Mouse (Mus musculus) urinary bladder, postnatal 10 days (tissue): ENCODE data around the gene Gphb5.
"Not testable (repeated sequence)": the region's sequence is repeated elsewhere in the genome, so short reads cannot be mapped to it uniquely, and the experiment has no call there.

Experiments
- DNase-seq: peaks from one replicate; pipeline ENCODE4 v3.0.0; 2022; ENCODE audit warnings: low spot score

Gphb5 gene

DNA sequence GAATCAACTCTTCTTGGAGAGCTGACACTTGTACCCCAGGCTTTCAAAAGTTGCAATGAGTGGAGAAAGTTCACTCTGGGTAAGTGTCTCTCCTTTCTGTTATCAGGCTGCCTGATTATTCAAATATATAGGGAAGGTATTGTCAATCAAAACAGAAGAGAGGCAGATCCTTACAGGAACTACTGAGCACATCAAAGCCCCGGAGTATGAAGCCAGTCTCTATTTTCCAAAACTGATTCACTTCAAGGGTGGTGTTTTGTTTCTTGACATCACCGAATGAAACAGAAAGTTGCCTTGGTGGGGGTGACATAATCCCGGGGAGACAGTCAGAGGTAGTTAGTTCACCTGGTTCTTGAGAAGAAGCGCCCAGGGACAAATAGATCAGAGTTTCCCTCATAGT, at the start of gene Gphb5:
Gphb5 (minus strand) TSS at position 101 of the 400 bp plus-strand sequence.
- no peak for DNase-seq

DNA sequence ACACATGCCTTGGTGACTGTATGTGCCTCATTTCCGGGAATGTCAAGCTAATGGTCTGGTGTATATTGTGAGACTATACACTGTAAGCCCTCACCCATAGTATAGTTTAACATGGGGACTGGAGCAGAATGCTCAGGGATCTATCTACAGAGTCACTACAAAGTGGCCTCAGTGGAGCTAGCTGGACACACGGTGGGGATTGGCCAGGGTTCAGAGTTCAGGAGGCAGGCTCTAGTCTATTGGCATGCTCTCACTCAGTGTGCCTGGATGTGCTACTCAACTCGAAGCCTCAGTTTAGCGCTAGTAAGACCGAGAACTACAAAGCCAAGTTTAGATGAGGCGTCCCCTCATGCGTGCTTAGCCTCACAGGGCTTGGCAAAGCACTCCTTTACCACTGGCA, 49.6 kb upstream of the Gphb5 start:
- no peak for DNase-seq

DNA sequence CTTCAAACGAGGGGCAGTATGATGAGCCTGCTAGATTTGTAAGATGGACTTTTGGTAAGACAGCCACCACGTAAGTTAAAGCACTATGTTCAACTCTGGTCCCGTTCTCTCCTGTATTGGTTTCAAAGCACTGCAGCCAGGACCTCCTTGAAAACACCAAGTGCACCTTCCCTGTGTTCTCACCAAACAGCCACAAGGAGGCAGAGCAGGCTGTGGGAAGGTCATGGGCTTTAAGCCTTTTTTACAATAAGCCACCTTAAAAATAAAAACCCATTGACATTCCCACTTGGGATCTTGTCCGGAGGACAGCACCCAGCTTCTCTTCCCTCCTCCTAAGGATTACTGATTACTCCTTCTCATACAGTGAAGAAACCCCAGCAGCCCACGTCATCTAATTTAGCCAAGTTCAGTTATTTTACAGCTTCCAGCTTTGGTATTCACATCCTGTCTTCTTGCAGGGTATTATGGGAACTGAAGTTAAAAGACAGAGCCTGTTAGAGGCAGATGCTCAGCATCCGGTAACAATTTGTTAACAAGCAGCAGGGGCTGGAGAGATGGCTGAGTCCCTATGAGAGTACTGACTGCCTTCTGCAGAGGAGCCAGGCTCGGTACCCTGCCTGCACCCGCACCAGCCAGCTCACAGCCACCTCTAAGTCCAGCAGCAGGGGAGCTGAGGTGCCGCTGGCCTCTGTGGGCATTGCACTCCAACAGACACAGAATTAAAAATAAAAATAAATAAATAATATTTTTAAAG, 47.6 kb upstream of the Gphb5 start:
- DNase-seq = no peak

GRCm38 (mm10) chr12:75460561-75460960, 44.0 kb upstream of the Gphb5 start:
- no peak for DNase-seq

- DNase-seq = no peak
Measured at GRCm38 (mm10) chr12:75459656-75460055, 43.1 kb upstream of the Gphb5 start.

GRCm38 (mm10) chr12:75453441-75453840, 36.9 kb upstream of the Gphb5 start:
- DNase-seq = no peak

DNA sequence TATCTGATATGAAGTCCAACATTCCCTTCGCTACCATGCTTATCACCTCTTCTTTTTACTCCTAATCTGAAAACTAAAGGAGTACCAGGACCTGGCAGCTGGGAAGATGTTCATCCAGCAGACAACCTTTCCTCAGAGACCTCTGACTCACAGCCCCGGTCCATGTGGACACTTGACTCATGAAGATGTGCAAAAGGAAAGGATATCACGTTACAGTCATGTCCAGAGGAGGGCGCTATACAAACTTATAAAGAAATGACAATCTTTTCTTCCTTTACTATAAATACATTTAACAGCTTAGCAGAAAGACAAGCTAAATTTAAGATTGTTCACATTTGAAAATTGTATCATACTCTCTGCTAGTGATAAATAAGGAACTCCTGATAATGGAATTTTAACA, 36.4 kb upstream of the Gphb5 start:
- DNase-seq = no peak

- no peak for DNase-seq
Measured at GRCm38 (mm10) chr12:75450592-75450991, 34.0 kb upstream of the Gphb5 start.

DNA sequence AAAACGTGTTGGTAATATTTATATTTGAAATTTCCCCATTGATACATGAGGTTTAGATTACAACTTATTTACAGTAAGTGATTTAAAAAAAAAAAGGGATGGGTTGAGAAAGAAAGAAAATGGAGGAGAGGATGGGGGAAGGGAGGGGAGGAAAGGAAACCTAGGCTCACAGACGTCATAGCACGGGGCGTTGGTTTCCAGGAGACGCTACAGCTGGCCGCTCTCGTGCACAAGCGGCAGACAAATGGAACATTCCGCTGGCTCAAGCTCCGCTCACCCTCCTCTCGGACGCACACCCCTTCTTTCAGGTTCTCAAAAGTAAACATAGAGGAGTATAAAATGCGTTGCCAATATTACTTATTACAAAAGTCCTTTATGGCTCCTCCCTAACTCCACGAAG, 33.4 kb upstream of the Gphb5 start:
- no peak for DNase-seq

DNA sequence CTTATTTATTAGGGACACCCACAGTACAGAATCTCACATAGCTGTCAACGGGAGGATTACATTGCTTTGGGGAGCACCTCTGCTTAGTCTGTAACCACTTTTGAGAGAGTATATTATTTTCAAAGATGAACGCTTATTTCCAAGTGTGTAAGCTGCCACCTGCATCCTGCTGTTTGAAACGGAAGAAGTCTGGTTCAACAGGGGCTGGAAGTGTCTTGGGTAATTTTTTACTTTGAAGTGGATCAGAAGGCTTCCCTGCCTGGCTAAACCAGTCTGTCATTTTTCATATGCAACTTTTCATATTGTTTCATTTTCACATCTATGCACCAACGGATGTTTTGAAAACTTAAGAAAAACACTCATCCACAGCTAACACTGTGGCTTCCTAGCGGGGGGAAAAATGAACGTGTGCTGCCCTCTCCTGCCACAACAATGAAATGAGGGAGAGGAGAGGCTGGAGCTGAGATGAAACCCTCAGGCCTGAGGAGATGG, 32.9 kb upstream of the Gphb5 start:
- no peak for DNase-seq

DNA sequence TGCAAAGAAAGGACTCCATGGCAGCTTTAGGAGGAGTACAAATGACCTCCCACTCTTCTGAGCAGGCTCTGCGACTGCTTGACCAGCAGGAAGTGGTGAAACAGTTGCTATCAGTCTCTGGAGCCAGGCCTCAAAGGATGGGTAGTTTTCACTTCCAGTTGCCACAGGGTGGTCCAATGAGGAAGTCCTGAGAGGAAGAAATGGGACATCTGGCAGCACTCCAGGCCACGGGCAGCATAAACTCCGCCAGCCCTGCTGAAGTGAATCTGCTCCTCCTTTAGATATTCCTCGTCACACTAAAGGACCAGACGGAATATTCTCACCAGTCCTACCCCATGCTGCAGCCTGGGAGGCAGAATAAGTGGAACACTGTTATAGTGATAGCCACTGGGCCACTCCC, 32.3 kb upstream of the Gphb5 start:
- DNase-seq = no peak

GRCm38 (mm10) chr12:75446245-75446644, 29.7 kb upstream of the Gphb5 start:
- DNase-seq = no peak

GRCm38 (mm10) chr12:75432400-75432799, 15.8 kb upstream of the Gphb5 start:
- DNase-seq = not testable (repeated sequence)

- no peak for DNase-seq
Measured at GRCm38 (mm10) chr12:75429685-75430396, 13.3 kb upstream of the Gphb5 start.

DNA sequence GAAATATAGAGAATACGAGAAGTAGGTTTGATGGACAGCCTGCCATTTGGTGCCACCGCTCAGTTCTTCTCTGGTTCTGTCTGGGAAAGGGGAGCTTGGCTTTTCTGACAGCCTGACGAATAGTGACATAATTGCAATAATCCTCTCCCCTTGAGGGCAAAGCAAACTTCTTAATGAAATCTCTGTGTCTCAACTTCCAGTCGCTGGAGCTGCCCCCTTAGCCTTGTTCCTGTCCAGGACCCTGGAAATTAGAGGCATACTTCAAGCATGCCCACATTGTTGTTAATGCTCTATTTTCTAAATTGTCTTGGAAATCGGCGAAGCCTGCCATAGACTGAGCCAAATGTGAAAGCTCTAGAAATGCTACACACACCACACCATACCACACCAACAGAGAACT, 12.1 kb upstream of the Gphb5 start:
- DNase-seq = no peak

- no peak for DNase-seq
Measured at GRCm38 (mm10) chr12:75425882-75426281, 9.3 kb upstream of the Gphb5 start.

DNA sequence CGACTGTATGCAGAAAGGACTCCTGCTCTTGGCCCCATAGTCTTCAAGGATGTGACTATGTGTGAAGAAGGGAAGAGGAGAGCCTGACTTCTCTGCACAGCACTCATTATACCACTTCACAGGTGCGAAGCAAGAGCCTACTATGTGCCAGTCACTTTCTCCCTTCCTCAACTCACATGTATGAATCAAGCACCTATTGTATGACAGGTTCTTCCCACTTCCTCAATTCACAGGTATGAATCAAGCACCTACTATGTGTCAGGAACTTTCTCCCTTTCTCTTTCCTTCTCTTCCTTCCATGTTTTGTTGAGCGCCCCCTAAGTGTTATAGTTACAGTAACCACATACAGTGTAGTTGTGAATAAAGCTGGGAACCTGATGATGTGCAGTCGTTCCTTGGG, 8.2 kb upstream of the Gphb5 start:
- no peak for DNase-seq

GRCm38 (mm10) chr12:75424359-75424758, 7.8 kb upstream of the Gphb5 start:
- DNase-seq = no peak

- no peak for DNase-seq
Measured at GRCm38 (mm10) chr12:75414991-75415390, 1.6 kb downstream of the Gphb5 start.

GRCm38 (mm10) chr12:75412964-75413363, 3.6 kb downstream of the Gphb5 start:
- DNase-seq = no peak

GRCm38 (mm10) chr12:75397077-75397476, 19.5 kb downstream of the Gphb5 start:
- DNase-seq = no peak

DNA sequence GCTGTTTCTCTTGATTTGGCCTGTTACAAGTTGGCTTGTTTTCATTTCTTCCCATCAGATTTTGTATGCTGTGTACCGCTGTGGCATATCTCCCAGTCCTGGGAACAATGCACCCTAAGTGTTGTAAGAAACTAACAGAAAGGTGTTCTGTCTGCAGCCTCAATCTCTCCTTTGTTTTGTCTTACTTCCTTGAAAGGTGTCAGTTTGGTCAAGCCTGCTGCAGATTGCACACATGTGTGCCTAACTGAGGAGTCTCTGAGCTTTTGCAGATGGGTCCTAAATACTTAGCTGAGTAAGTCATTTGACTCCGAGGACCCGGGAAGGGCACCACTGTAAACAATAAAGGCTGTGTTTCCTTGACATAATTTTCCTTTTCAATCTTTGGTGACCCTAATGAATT, 20.0 kb downstream of the Gphb5 start:
- no peak for DNase-seq

GRCm38 (mm10) chr12:75394011-75394773, 22.4 kb downstream of the Gphb5 start:
- DNase-seq = no peak
